9 mouse cellular contexts compared by ENCODE assay signal in genomic region chr19:46484518-46484917, GRCm38 (mm10). TPM values are rescaled to one million over a fixed set of nuclear protein-coding genes. Genes with fewer than 3 reads are reported as not detected.
DNase-seq lines count a peak whose midpoint lies in the region; ATAC-seq and TF ChIP-seq lines count a peak whose summit lies in the region.
"Had no signal": no experiment of that assay in that cellular context is flagged by ENCODE, and none has a peak within 500 bp of the region (broad histone marks: within the 10 kb centered on the region; RNA-seq: fewer than 3 reads in every experiment).

No protein-coding gene starts in this region.

- DNase-seq in cerebellum, adult 2 months, result peak; percentile 63 to 66
- no peak for DNase-seq in cerebellum, postnatal 4 days (ENCODE audit: low spot score in 2 of 2)
- DNase-seq in urinary bladder, postnatal 14 days (ENCODE audit: low spot score), result peak; percentile 74
- DNase-seq in urinary bladder, postnatal 10 days (ENCODE audit: low spot score), result no peak
- DNase-seq in heart, adult 9 months (ENCODE audit: low spot score in 2 of 2), result peak; percentile 82 to 88
- peak; percentile 87 for DNase-seq in kidney, postnatal 10 days
- no peak for DNase-seq in yolk sac, embryonic 10.5 days (ENCODE audit: low spot score)

- no peak for TF ChIP-seq CTCF in cerebellum, adult 2 months (IDR thresholded peaks at IDR 0.05; ENCODE audit: borderline replicate concordance, insufficient read depth, low read depth, low read length)

- peak overlapping the region; percentile 2; the same call in 1 of the 2 replicates for H3K27ac ChIP-seq in cerebellum, adult 2 months (ENCODE audit: insufficient read depth, low read length)
- peak overlapping the region; percentile 61 for H3K27ac ChIP-seq in midbrain, embryonic 16.5 days (ENCODE audit: low read length)
- H3K27ac ChIP-seq: macrophage had no signal

- TF ChIP-seq POLR2A in cerebellum, adult 2 months (IDR thresholded peaks at IDR 0.05; ENCODE audit: borderline replicate concordance, insufficient read depth, low read length), result no peak

- peaks cover 5% of the 10 kb centered on the region; the same call in 1 of the 2 replicates for H3K36me3 ChIP-seq in midbrain, embryonic 16.5 days (ENCODE audit: control insufficient read depth, insufficient read depth, low read length)

- no peak overlapping the region for H3K4me3 ChIP-seq in cerebellum, adult 2 months (replicated peaks; ENCODE audit: insufficient read depth, low read depth, low read length)
- no peak overlapping the region for H3K4me3 ChIP-seq in midbrain, embryonic 16.5 days (ENCODE audit: low read depth, low read length)

- peaks cover 27% of the 10 kb centered on the region for H3K4me1 ChIP-seq in cerebellum, adult 2 months (ENCODE audit: control insufficient read depth, insufficient read depth, low read length)
- H3K4me1 ChIP-seq in midbrain, embryonic 16.5 days (ENCODE audit: control insufficient read depth, insufficient read depth, low read length), result peaks cover 20% of the 10 kb centered on the region

- H3K9ac ChIP-seq in midbrain, embryonic 16.5 days (ENCODE audit: low read depth, low read length), result no peak overlapping the region

- ATAC-seq in midbrain, embryonic 16.5 days, result no peak

- 10% methylated on average over 5 of the region's 5 CpGs for WGBS in cerebellum, adult 2 months
- 63% methylated on average over 5 of the region's 5 CpGs for WGBS in midbrain, embryonic 16.5 days

- no peak overlapping the region for H3K4me2 ChIP-seq in midbrain, embryonic 16.5 days (ENCODE audit: low read length)

- no peaks in the 10 kb centered on the region for H3K27me3 ChIP-seq in cerebellum, adult 2 months (ENCODE audit: control insufficient read depth, insufficient read depth, low read length)
- H3K27me3 ChIP-seq in midbrain, embryonic 16.5 days (ENCODE audit: control insufficient read depth, insufficient read depth, low read depth, low read length), result no peaks in the 10 kb centered on the region

- H3K9me3 ChIP-seq in midbrain, embryonic 16.5 days (replicated peaks; ENCODE audit: control insufficient read depth, low read length, poor library complexity, severe bottlenecking), result no peaks in the 10 kb centered on the region

RNA-seq across cellular contexts. Expression of gene Trim8, which starts 17.0 kb away (rescaled TPM):
- polyA plus RNA-seq in cerebellum, adult 2 months (2012; rRNA removed), result 40.3 and 43.4 TPM in 2 replicates
- 25.9 and 26.8 TPM in 2 replicates for polyA plus RNA-seq in midbrain, embryonic 16.5 days (2015; fragmentation: Nextera tagmentation; extraction: Ambion mirVana)

Comparison
In these comparisons a context has a peak if more than half of its experiments do, and no peak if none do; other contexts are left out.
1. DNase-seq: peak in cerebellum, adult 2 months (2 of 2), urinary bladder, postnatal 14 days (single experiment), heart, adult 9 months (2 of 2) and kidney, postnatal 10 days (single experiment); none in cerebellum, postnatal 4 days (0 of 2), urinary bladder, postnatal 10 days (single experiment) and yolk sac, embryonic 10.5 days (single experiment).